Mouse (Mus musculus): Measurements from ENCODE around the gene Anks6.
A peak's percentile ranks its signal among the peaks of the same experiment; 100 is the strongest.

The Anks6 gene

DNA sequence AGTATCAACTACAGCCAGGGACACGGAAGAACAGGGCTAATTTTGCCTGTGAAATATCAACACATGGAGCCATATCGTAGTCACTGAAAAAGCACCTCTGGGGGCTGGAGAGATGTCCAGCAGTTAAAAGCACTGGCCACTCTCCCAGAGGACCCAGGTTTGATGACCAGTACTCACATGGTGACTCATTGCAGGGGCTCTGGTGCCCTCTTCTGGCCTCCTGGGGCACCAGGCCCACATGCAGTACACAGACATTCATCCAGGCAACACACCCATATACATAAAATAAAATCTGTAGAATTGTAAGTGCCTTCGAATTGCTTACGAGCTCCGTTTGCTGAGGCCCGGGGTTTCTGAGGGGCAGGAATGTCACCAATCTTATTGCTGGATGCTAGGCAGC, 10.3 kb downstream of the Anks6 start:
- DNase-seq (ENCODE audit: low spot score) = no peak

- no peak for DNase-seq (ENCODE audit: low spot score)
Measured at GRCm38 (mm10) chr4:47043866-47044265, 13.4 kb downstream of the Anks6 start.

DNA sequence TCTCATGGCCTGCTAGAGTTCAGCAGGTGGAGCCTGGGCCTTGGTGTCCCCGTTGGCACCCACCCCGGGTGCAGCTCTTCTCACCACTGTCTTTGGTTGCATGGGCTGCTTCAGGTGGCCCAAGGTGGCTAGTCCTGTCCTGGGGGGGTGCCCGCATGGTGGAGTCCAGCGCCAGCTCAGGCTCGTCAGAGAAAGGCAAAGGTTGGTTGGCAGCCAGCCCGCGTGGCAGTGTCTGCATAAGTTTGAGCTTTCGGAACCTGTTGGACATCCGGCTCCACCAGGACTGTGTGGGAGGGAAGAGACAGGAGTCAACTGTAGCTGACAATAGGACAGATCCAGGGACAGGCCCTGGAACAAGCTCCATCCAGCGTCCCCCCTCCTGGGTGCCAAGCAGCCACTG, 17.6 kb downstream of the Anks6 start:
- no peak for DNase-seq (ENCODE audit: low spot score)

GRCm38 (mm10) chr4:47037321-47037657, 19.9 kb downstream of the Anks6 start:
- peak; percentile 48 for DNase-seq (ENCODE audit: low spot score)

DNA sequence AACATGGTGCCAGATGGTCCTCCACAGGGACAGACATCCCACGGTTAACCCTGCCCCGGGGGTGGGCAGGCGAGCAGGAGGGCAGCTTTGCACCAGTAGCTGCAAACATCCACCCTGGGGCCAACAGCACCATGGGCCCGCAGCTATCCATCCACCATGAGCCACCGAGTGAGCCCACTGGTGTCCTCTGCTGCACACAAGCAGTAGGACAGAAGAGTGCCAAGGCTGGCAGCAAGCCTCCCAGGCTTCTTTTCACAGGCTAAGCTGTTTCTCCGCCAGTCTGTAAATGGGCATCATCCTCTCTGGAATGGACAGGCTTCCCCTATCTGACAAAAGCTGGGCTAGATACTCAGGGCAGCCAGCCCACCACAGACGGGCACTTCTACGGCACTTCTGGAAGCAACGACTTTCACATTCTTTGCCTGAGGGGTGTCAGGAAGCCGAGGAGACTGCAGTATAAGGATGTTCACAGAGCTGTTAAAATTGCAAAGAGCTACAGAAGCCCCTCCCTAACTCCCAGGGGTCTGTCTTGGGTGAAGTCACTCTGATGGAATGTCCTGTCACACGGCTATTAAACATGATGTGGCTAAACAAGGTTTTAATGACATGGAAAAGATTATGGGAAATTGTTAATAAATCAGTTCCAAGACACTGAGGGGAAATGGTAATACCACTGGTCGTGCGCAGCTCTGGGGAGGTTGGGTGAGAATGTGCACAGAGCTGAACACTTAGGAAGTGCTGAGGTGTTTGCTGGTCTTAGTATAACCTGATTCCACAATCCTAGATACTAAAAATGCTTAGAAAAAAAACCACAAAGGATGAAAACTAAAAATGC, 20.5 kb downstream of the Anks6 start:
- DNase-seq (ENCODE audit: low spot score) = no peak

- DNase-seq (ENCODE audit: low spot score) = no peak
Measured at GRCm38 (mm10) chr4:47035536-47035935, 21.7 kb downstream of the Anks6 start.

DNA sequence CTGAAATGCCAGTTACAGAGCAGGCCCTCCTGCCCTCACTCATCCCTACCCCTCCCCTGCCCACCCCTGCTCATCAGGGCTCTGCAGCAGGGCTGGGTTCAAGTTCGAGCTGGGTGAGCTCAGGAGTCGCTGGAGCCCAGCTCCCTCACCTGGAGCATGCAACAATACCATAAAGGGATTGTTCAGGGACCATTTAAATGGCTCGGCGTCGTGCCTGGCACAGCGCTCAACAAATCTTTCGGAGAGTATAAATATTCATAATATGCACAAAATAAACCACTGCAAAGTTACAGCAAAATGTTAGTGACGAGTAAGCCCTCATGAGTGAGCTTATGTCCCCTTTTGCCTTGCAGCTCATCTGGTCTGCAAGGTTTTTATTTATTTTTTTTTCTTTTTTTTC, 25.1 kb downstream of the Anks6 start:
- DNase-seq (ENCODE audit: low spot score) = no peak

- no peak for DNase-seq (ENCODE audit: low spot score)
Measured at GRCm38 (mm10) chr4:47028791-47029190, 28.4 kb downstream of the Anks6 start.

GRCm38 (mm10) chr4:47023949-47024348, 33.3 kb downstream of the Anks6 start:
- no peak for DNase-seq (ENCODE audit: low spot score)

- DNase-seq (ENCODE audit: low spot score) = no peak
Measured at GRCm38 (mm10) chr4:47022804-47023603, 34.2 kb downstream of the Anks6 start.

DNA sequence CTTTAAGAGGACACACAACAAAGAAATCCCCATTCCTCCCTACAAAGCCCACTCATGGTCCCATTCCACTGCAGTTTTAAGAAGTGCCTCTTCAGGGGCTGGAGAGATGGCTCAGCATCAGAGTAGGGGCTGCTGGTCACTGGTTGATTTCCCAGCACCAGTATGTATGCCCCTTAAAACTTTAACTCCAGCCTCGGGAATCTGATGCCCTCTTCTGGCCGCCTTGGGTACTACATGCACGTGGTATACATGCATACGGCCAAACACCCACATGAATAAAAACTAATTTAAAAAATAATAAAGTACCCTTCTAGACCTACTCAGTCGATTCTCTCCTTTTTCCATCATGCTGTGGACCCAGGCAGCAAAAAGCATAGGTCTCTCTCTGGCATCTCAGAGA, 36.7 kb downstream of the Anks6 start:
- DNase-seq (ENCODE audit: low spot score) = no peak

GRCm38 (mm10) chr4:47015156-47015555, 42.1 kb downstream of the Anks6 start:
- DNase-seq (ENCODE audit: low spot score) = no peak

DNA sequence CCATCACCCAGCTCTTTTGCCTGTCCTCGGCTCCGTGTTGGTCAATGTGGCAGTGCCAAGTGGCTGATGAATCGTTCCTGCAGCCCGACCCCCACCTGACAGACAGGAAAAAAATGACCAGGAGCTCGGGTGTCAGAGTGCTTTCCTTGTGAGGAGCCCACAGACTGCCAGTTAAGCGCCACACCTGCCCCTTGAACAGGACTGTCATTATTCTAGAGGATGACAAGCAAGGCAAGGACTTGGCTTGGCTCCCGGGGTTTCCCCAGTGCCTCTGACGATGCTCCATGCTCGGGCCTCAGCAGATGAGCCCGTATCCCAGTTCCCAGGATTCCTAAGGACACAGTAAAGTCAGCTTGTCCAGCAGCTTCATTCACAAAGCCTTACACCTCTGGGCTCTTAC, 44.8 kb downstream of the Anks6 start:
- DNase-seq (ENCODE audit: low spot score) = no peak

DNA sequence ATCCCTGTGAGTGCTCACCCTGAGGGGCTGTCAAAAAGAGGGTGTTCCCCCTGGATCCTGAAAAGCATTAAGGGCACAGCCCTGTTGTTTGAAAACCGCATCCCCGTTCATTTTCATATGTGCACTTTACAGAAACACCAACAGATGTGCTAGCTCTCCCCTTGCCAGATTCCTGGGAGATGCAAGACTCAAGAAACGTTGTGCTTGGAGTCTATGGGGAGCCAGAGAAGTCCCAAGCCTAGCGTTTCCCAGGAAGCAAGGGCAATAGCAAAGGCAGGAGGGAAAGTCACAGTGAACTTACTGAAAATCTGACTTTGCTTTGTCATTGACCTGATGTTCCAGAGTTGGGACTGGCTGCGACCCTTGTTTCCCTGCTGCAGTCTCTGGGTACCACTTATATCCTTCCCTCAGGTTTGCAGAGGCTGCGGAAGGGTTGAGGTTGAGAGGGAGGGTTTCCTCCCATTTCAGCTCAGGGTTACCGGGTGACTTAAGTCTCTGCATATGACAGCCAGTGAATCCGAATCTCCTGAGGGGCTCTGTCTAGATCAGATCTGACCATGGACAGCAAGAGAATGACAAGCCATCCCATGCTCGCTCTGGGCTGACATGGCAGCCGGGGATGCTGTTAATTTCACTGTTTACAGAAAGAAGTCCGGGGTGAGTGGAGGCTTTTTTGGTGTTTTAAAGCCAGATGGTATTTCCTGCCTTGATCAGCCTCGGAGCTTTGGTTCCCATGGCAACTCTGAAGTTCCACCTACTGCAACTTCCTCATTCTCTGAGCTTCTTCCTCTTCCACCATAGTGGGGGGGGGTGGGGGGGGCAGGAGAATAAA, 46.6 kb downstream of the Anks6 start:
- DNase-seq (ENCODE audit: low spot score) = peak; percentile 57

- no peak for DNase-seq (ENCODE audit: low spot score)
Measured at GRCm38 (mm10) chr4:47000626-47001395, 56.4 kb downstream of the Anks6 start.

- no peak for DNase-seq (ENCODE audit: low spot score)
Measured at GRCm38 (mm10) chr4:46997969-46998368, 59.3 kb downstream of the Anks6 start.

DNA sequence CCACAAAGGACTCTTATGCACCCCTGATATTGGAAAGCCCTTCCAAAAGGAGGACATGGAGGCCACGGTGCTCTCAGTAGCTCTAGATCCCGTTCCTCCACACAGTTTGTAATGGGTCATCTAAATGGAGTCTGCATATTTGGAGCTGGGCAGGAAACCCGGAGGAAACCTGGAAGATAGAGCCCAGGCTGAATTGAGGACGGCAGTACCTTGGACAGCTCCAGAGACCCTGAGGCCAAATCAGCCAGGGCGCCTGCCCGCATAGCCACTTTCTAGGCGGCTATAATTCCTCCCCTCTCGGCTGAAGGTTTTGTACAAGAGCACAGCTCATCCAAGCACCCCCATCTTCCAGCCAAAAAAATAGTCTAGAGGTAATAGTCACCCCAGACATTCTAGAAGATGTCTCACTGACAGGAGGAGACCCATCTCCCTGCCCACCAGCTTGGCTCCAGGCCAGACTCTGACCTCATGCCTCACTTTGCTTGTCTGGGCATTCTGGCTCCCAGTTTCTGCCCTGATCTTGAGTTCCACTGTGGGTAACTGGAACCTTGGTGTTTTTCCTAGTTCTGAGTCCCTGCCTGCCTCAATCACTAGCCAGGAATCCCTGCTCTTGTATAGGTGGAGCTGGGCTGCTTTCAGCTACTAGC, 64.3 kb downstream of the Anks6 start:
- no peak for DNase-seq (ENCODE audit: low spot score)

DNA sequence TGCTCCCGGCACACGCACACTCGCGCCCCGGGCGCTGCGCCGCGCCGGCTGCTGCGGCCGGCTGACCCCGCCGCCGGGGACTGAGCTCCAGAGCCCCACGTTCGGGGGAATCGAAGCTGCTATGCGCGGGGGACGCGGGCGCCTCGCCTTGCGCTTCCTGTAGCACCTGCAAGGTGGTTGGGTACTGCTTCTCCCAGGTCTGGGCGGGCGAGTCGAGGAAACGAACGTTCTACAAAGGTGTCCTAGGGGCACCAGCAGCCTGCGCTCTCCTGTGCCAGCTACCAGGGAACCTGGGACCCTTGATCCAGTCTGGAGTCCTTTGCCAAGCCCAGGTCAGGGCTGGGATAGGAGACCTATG, 65.3 kb downstream of the Anks6 start:
- no peak for DNase-seq (ENCODE audit: low spot score)

DNA sequence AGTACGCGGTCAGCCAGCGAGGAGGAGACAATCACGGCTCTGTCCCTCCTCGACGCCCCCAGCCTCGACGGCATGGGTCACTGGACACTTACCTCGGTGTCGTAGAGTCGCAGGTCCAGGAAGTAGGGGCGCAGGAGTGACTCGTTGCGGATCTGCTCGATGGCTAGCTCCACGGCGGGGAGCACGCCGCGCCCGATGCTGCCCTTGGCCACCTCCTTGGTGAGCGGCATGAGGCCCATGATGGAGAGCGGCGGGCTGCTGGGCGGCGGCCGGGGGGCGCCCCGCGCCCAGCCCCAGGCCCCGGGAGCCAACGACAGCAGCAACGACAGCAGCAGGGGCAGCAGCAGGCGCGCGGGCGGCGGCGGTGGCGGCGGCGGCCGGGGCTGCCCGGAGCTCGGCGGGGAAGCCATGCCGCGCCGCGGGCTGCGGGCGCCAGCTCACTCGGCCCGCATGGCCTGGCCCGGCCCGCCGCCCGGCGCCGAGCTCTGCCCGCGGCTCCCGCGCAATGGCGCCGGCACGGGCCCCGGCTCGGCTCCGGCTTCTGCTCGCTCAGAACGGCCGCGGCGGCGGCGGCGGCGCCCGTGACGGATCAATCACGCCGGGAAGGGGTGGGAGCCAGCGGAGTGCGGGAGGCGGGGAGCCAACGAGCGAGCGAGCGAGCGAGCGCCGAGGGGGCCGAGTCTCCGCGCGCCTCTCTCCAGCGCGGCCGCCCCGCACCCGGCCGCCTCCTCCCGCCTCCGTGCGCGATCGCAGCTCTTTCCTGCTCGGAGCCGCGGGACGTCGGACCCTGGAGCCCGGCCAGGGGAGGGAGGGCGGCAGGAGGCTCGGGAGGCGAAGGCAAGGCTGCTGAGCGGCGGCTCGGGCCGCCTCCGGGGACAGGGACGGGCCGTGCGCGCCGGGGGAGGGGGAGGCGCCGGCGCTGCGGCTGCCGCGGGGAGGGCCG, 65.9 kb downstream of the Anks6 start, which contains the start of gene Gabbr2:
TSS of gene Gabbr2 (minus strand) at position 858 of the 943 bp plus-strand sequence.
- peak; percentile 48 for DNase-seq (ENCODE audit: low spot score)

All from left cerebral cortex, adult 11 months (tissue).